Mouse (Mus musculus) adrenal gland, adult 8-10 months (tissue): ENCODE data around the gene Depdc7. TPM values are rescaled to one million over a fixed set of nuclear protein-coding genes. Genes with fewer than 3 reads are reported as not detected.

Source experiments
- DNase-seq: peaks from one replicate; pipeline ENCODE4 v3.0.0; 2022
- total RNA-seq, 4 experiments: library from RNA; stranded (reverse); gene quantifications; 2 replicates each; pipeline ENCODE4 v1.2.4; 2022

Gene Depdc7
- 1 to 10 TPM; 1.3 to 2.3 (median 1.8) TPM for total RNA-seq

DNA sequence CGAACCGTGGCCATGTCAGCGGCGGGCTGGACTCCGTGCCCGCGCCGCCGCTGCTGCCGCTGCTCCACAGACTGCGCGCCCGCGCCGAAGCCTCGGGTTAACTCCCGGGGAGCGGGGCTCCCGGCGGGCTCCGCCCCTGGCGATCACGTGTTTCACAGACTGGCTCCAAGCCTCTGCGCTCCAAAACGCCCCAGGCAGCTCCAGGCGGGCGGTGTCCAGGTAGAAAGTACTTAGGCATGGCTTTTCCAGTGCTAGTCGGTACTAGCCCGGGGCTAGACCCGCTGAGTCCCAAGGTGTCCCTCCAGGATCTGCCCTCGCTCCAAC, at the start of gene Depdc7:
Depdc7 (minus strand) TSS at position 138 of the 324 bp plus-strand sequence.
- peak; percentile 83 for DNase-seq

DNA sequence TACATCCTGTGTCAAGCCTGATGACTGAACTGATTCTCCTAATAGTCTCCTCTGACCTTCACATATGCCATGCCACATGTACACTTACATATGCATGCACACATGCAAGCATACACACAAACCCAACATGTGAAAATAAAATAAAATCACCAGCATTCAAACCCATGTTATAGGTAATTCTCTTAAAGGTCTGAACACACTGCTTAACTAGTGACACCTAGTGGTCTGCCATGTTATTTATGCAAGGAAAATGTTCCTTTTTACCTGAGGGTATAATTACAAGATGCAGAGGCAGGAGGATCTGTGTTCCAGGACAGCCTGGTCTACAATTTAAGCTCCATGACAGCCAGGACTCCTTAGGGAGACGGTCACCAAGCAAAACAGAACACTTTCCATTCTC, 32.1 kb upstream of the Depdc7 start:
- no peak for DNase-seq

DNA sequence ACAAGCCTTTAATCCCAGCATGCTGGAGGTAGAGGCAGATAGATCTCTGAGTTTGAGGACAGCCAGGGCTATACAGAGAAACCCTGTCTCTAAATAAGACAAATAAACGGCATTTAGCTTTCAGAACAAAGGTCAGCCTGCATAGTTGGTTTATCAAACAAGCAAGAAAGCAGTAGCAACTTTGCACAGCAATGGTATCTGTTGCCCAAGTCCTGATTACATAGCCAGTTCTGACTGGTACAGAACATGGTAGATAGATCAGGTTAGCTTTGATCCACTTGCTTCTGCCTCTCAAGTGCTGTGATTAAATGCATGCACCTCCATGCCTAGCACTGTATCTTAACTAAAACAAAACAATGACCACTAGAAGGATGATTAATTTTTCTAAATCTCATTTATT, 26.0 kb upstream of the Depdc7 start:
- DNase-seq: no peak

DNA sequence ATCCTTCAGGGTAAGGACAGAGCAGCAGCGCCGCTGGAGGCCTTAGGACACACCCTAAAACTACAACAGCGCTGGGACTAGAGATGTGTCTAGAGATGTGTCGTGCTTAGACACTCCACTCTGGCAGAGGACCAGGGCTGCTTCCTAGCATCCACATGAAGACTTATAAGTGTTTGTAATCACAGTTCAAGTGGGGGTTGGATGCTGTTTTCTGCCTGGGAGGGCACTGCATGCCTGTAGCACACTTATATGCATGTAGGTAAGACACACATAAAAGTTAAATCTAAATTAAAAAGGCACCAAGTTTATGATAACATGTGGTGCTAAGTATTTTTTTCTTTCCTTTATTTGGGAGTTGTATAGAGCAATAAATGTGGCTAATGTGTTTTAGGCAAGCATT, 21.3 kb upstream of the Depdc7 start:
- no peak for DNase-seq

DNA sequence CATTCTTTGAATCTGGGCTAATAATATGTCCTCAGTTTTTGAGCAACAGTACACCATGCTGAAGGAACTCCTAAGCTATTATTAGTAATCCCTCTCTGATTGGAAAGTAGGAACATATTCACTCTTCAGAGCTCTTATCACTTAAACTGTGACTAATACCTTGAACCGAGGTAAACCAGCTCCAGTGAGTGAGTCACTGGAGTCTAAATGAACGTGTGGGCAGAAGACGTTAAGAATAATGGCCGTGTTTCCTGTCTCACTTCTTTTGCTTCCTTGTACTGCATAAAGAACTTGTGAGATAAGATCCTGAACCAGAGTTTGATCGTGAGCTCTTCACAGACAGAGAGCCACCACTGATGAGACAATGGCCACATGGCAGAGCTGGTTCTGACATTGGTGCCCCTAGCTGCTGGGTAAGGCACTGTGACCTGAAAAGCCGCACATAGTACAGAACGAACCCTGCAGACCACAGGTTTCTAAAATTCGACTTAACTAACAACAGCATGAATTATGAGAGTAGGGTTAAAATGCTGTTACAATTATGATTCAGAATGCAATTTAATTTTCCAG, 20.5 kb upstream of the Depdc7 start:
- DNase-seq: no peak

DNA sequence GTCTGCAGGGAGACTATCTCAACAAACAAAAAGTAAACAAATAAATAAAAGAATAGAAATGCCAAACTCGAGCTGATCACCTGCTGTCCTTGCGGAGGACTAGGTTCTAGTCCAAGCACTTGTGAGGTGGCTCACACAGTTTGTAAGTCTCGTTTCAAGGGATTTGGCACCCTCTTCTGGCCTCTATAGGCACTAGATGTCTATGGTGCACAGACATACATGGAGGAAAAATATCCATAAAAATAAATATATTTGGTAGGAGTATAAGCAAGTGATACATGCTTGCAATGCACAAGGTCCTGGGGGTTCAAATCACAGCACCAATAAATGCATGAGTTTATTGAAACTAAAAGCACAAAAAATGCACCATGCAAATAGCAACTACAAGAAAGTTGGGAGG, 7.9 kb upstream of the Depdc7 start:
- DNase-seq: no peak

DNA sequence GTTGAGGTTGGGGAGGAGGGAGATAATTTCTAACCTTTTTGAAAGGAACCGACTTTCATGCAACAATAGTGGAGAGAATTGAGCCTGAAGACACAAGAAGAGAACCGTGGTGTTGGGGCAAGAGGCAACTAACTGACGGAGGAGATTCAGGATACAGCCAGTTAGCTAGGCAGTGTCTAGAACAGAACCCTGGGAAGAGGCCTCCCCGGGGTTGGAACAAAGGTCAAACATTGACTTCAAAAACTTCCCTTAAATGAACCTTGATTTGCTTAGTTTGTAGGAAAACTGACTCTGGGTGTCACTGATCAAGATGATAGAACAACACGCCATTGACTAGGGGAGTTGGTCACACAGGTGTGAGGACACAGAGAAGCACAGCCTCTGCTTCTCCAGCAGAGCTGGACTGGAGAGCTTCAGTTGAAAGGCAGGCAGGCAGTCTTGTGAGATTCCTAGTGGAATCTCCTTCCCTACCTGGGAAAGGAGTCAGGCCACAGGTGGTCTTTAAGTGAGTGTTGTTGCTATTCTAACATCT, 6.0 kb upstream of the Depdc7 start:
- no peak for DNase-seq

DNA sequence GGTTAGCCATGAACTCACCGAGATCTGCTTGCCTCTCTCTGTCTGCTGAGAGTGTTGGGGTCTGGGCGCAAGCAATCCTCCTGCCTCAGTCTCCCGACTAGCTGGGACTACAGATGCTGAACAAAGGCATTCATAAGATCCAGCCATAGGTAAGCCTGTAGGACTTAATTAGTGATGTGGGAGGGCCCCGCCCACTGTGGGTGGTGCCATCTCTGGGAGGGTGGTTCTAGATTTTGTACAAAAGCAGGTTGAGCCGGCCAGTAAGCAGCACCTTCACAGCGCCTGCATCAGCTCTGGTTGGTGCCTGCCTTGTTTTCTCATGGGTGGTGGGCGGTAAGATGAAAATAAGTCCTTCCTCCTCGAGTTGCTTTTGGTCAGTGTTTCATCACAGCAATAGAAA, 3.6 kb upstream of the Depdc7 start:
- DNase-seq: no peak

DNA sequence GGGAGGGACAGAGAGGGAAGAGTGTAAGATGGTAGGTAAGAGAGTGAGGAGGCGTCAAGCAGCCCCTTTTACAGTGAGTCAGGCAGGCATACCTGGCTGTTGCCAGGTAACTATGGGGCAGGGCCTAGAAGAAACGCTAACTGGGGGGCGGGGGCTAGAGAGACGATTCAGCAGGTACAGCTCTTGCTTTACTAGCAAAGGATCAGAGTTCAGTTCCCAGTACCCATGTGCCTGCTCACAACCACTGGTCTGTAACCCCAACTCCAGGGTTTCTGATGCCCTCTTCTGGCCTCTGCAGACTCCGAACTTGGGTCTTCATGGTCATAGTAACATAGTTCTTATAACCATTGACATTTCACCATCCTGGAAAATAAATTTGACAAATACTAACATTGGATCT, 1.3 kb upstream of the Depdc7 start:
- DNase-seq: no peak

DNA sequence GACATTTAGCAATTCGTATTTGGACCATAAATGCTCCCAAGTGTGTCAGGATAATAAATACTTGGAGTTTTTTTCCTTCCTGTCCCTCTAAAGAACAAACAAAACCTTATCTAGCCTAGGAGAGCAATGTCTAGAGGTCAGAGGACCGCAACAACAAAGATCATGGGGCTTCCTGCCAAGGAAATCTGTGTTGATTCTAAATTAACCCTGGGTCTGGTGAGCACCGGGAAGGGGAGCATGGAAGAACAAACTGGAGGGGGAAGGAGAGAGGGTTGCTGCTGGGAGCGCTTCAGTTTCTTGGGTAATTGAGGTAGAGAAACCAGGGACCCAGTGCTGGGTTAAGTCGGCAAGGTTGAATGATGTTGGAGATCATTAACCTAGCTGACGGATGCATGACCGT, 482 bp upstream of the Depdc7 start:
- DNase-seq: no peak

DNA sequence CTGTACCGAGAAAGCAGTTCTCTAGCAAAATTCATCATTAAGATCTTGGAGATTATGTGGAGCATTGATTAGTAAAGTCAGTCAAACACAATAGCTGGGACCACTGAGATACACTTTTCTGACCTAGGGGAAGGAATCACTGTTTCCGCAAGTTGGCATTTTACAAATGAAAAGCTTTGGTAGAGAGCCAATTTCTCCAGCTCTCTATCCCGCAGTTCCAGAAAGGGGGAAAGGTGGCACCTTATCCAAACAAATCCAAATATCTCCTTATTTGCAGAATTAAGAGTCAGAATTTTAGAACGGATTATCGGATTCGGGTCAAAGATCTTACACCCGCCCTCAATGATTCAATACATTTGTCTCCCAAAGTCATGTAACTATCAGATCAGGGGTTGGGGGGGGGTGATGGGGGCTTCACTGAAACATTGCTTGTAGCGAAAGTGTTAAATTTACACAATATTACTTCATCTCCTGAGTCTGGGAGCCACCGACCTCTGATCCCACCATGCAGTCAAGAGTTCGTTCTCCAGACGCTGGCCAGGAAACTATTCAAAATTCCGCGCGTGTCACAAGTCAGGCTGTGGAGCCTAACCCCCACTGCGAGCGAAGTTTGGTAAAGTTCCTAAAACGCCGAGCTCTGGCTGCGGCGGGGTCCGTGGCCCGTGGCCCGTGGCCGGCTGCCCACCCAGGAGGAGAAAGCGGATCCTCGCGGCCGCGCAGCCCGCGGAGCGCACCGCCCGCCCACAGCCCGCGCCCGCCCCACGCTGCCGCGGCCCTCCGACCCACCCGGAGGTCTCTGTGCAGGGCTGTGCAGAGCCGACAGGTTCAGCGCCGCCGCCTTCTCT, 560 bp downstream of the Depdc7 start:
- DNase-seq: no peak

DNA sequence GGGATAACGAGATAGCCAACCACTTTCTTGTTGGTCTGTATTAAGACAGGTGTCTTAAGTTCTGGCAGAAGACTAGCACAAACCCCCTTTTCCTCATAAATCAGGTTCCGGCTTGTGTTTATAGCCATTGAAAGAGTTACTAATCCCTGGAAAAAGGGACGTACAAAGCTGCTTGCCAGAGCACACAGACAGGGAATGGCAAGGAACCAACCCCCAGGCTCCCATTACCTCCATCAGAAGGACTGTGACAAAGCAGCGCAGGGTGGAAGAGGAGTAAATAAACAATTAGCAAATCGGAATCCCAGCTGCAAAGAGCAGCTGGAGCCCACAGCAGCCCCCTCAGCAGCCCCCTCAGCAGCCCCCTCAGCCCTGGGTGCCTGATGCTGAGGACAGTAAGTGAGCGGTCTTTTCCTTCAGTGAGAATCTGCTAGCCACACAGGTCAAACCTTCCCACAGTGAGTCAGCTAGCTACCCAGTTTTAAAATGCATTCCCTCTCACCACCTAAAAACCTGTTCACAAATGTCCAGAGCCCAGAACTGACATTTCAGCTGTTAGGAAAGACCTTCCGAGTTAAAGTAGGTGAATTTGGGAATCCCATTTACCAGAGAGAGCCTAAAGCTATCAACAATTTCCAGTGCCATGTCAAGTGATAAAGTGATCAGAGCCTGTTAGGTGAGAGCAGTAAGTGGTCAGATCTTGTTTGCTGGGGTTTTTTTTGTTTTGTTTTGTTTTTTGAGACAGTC, 1.5 kb downstream of the Depdc7 start:
- no peak for DNase-seq

DNA sequence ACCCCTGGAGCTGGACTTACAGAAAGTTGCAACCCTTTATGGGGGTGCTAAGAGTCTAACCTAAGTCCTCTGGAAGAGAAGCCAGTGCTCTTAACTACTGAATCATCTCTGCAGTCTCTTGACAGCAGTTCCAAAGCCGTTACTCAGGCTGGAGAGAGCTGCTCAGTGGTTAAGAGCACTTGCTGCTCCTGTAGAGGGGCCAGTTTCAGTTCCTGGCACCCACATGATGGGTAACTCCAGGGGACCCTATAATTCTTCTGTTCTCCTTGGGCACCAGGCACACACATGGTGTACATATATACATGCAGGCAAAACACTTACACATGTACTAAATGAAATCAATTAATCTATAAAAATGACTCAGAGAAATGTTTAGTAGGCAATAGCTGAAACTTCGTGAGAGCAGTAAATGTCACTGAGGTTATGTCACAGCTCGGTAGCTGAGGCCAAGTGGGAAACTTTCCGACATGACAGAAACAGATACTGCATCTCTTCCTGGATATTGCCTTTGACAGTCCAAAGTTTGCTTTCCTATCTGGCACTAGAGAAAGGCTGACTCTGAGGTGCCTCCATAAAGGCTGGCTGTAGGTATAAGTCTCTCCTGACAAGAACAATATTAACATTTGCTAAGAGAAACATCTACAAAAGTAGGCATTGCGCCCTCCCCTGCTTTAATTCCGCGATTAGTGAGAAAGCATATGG, 2.3 kb downstream of the Depdc7 start:
- DNase-seq: no peak

DNA sequence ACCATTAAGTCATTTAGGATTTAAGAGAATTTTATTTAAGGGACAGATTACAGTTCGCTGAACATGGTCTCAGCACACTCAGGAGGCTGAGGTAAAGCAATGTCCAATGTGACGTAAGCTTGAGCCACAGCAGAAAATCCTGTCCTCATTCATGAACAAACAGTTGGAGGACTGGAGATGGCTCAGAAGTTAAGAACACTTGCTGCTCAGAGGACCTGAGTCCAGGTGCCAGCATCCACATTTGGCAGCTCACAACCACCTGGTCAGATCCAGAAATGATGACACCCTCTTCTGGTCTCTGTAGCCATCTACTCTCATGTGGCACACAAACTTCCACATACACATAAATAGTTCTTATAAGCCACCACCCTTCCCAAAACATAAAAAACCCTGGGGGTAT, 3.0 kb downstream of the Depdc7 start:
- DNase-seq: no peak

DNA sequence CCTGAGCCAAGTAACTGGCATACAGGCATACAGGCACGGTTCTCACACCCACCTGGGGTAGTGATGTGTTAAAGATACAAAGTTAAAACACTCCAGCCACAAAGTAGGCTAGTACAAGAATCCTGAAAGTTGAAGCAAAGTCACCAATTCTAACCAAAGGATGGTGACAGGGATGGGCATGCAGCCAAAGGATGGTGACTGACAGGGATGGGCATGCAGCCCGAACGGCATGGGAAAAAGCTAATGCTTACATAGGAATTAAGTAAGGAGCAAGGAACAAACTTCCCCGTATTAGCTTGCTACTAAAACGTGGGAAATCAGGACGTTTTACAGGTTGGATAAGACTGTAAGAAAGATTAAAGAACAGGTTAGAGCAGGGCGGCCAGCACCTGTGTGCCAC, 6.4 kb downstream of the Depdc7 start:
- DNase-seq: no peak

DNA sequence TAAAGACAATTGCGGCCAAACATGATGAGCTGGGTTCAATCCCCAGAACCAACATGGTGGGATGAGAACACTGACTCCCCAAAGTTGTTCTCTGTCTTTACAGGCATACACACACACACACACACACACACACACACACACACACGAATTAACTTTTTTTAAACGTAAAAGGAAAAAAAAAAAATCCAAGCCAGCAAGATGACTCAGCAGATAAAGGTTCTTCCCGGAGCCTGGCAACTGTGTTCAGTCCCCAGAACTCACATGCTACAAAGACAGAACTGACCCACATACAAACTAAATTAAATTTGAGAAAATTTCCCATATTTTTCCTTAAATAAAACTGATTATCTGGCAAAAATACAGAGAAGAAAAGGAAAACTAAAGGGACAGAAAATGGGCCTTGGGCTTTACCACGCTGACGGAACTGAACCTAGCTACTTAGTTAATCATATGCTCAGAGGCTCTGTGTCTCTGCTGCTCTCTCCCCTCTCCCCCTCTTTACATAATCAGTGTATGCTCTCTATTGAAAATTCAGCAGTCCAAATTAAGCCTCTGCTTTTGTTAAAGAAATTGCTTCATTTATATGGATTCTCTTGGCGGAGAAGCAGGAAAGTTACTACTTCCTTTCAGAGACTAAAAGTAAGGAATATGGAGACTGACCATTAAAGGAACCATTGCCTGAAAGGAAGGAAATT, 10.0 kb downstream of the Depdc7 start:
- DNase-seq: no peak

DNA sequence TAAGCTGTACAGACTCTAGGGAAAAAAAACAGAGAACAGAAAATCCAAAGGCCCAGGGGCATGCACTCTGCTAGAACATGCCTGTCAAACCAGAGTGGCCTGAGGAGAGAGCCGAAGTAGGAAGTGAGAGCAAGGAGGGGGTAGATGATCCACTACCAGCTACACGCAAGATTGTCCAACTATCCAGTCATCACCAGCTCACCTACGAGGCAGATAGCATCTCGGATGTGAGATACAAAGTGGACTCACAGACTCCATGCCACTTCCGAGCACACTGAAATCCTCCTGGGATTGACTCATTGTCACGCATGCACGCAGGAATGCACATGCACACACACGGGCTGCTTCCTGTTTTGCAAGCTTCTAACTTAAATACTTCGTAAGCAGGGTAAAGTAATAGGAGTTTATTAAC, 10.6 kb downstream of the Depdc7 start:
- no peak for DNase-seq

DNA sequence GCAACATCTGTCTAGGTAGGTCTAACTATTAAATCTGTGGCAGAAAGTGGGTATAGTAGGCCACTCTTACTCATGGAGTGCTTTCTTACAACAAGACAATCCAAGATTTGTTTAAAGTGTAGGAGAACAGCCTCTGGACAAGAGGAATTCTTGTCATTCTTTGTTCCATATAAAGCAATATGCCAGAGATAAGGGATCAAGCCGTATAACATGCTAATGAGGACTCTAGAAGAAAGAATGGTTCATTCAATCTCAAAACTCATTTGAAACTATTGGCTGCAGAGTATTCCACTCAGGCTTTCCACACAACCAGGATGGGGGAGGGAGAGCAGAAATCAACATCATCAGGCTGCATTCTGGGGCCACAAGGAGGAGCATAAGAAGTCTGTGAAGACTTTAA, 15.3 kb downstream of the Depdc7 start:
- DNase-seq: no peak

DNA sequence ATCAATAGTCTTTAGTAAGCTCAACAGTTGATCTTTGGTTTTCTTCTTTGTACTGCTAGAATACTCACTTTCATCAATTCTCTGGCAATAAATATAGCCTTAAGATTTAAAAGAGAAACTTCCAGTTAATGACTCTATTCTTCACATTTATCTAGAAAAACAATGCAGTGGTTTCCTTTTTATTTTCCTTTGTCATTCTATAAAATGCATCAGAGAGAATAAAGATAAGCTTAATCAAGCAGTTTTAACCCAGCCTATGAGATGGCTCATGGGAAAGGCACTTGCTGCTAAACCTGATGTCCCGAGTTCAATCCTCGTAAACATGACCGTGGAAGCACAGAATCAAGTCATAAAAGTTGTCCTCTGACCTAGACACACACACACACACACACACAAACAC, 20.7 kb downstream of the Depdc7 start:
- no peak for DNase-seq

DNA sequence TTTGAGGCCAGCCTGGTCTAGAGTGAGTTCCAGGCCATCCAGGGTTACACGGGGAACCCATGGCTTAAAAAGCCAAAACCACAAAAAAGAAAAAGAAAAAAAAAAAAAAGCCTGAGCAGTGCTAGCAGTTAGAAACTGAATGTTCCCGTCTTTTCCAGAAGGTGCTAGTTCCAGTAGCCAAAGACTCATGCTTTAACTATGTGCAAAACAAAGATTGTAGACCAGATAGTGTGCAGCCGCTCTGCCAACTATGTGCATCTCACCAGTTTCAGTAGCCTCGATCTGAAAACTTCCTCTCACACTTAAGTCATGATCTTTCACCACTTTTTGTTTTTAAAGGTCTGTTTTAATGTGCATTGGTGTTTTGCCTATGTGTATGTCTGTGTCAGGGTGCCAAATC, 24.9 kb downstream of the Depdc7 start:
- DNase-seq: no peak

DNA sequence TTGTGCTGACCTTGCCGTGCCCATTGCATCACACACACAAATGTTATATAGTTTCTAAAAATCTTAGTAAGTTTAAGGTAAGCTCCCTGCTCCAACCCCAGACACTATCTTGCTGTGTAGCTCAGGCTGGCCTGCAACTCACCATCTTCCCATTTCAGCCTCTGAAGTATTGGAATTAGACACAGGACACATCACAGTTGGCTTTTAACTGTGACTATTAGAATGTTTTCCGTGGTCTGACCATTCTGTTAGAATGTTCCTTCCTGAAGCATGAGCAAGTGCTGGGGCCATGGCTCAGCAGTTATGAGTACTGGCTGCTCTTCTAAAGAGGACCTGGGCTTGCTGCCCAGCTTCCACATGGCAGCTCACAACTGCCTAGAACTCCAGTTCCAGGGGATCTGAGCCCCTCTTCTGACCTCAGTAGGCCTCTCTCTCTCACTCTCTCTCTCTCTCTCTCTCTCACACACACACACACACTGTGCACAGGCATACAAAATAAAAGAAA, 25.4 kb downstream of the Depdc7 start:
- no peak for DNase-seq

DNA sequence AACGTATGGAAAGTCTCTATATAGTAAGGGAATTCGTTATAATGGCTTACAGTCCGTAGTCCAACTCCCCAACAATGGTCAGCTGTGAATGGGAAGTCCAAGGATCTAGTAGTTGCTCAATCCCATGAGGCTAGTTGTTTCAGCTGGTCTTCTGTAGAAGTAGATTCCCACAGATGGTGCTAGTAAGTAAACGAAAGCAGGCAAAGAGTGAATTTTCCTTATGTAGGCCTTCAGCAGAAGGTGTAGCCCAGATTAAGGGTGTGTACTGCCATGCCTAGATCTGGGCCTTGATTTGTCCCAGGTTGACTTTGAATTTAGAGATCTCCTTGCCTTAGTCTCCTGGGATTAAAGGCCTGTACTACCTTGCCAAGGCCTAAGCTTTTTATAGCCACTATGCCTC, 26.4 kb downstream of the Depdc7 start, which contains the start of gene Pin1rt1:
Pin1rt1 (minus strand) TSS at position 101 of the 400 bp plus-strand sequence.
- DNase-seq: no peak
